Mouse (Mus musculus): ENCODE data around the gene Ltb4r2.

Ltb4r2 gene

DNA sequence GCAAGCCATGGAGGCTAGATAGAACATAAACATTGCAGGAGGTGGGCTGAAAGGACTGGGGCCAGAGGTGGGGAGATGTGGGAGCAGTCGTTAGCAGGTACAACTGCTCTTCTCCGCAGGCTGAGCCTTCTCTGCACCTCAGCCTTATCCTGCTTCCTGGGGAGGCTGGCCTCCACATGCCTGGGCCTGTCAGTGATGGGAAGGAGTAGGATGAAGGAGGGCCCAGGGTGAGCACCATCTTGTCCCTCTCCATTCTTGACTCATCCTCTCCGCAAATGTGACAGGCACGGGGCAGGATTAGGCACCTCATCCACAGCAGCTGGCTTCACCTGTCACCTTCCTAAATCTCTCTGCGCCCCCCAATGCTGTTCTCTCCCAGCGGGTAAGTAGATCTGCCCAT, at the start of gene Ltb4r2:
Ltb4r2 (plus strand) TSS at position 266 of the 400 bp plus-strand sequence.
- no peak for DNase-seq (ENCODE audit: low read depth, low spot score)

DNA sequence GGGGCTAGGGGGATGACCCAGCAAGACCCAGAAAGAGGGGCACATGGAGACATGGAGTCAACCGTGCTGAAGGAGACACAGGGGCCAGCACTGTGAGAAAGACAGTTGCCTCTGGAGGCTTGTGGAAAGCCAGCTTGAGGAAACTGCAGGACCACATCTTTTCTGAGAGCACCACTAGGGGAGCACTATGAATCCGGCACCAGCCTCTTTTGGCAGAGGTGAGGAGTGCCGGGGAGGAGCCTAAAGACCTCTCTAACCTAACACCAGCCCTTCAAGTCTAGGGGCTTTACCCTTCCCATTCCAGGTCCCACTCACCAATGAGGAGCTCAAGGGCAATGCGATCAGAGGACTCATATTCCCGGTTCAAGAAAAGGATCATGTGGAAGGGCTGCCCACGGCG, 49.4 kb upstream of the Ltb4r2 start:
- DNase-seq (ENCODE audit: low read depth, low spot score), result no peak

DNA sequence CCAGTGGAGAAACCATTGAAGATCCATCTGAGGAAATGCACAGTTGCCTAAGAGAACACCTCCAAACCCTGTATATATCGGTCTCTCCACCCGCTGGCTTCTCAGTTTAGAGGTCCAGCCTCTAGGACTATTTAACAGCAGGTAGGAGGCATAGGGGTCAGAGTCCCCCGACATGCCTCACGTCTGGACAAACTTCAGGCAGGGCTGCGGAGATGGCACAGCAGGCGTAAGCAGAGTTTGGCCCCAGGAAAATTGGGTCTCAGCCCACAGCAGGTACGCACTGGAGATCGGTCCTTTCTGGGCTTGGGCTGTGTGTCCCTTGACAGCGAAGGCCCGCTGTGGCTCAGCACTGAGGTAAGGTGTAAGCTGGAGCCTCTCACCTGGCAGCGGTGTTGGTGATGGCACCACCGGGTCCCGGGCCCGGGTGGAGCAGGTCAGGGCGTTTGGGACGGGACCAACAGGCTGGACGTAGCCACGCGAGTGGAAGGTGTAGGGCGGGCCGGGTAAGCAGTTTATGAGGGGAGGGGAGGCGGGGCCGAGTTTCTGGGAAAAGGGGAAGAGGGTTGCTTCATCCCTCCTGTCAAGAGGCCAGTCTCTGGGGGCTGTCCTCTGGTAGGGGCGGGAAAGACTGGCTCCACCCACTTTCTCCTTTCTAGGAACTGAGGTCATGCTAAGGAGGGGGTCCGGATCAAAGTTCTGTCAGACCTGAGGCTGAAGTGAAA, 48.1 kb upstream of the Ltb4r2 start:
- no peak for DNase-seq (ENCODE audit: low read depth, low spot score)

DNA sequence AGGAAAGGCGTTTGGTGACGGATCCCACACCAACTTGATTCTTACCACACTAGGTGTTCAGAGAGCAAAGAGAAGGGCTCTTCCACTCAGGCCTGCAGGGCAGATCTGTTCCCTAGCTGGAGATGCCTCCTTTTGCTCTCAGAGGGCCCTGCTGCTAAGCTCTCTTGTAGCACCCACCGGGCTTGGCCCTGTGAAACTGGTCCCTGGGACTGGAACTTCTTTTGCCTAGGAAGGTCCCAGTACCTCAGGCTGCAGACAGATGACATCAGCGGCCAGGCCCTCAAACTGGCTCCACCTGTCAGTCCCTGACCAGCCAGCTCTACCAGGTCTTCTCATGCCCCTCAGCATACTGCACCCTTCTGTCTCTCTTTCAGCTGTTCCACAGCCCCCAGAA, 47.5 kb upstream of the Ltb4r2 start, which contains the start of gene Tgm1:
Tgm1 (minus strand) TSS at position 198 of the 394 bp plus-strand sequence.
- DNase-seq (ENCODE audit: low read depth, low spot score), result no peak

DNA sequence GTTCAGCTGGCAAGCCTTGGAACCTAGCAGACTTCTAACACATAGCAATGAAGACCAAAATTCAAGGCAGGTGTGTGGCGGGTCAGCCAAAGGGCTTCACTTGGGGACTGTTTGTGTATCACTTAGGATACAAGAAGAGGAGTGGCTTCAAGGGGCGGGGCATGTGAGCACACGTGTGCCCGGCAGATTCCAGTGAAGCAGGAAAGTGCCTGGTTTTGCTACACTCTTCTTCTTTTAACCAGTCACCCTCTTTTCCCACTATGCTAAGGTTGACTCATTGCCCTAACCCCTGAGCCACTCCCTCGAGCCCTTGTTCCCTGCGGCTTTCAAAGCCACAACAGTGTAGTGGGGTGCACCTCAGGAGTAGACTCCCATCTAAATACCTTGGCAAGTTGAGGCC, 46.3 kb upstream of the Ltb4r2 start:
- DNase-seq (ENCODE audit: low read depth, low spot score), result no peak

DNA sequence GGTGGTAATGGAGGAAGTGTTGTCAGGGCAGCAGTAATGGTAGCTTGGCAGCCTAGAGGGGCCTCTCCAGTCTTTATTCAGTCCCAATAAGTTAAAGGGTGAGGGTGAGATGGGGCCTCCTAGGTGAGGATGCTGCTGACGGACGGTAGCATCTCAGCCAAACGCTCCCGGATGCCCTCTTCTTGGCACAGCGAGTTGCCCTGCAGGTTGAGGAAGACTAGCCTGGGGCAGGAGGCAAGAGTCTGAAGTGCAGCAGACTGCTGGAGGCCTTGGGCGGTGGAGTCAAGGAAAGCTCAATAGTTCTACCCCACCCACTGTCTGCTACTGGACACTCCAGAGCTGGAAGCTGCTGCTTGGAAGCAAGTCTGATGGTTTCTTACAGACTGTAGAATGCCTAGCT, 45.0 kb upstream of the Ltb4r2 start:
- no peak for DNase-seq (ENCODE audit: low read depth, low spot score)

DNA sequence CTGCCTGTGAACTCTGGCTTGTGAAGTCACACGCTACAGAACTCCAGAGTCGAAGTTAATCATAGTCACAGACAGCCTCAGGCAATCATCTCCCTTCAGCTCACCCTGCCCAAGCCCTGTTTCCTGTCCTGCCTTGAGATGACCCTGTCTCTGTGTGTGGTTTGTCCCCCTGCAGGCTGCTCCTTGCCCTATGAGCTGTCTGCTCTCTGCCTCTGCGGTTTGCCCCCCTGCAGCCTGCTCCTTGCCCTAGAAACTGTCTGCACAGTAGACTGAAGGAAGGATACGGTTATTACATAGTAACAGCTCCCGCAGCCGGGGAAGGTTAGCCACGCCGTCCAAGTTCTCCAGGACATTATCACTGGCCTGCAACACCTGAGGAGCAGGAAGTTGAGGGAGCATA, 44.3 kb upstream of the Ltb4r2 start:
- no peak for DNase-seq (ENCODE audit: low read depth, low spot score)

DNA sequence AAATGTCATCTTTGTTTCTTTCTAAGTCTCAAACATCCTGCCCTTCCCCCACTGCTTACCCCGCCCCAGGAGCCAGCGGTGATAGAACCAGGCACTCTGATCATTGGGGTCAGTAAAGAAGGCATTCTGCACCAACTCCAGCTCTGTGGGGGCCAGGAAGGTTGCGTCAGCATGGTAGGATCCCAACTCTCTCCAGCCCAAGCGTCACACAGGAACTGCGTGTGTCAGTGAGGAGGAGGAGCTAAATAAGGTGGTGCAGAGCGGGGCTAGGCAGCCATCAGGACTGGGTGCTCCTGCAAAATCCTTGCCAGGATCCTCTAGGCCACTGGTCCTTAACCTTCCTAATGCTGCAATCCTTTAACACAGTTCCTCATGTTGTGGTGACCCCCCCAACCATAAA, 41.5 kb upstream of the Ltb4r2 start:
- DNase-seq (ENCODE audit: low read depth, low spot score), result no peak

DNA sequence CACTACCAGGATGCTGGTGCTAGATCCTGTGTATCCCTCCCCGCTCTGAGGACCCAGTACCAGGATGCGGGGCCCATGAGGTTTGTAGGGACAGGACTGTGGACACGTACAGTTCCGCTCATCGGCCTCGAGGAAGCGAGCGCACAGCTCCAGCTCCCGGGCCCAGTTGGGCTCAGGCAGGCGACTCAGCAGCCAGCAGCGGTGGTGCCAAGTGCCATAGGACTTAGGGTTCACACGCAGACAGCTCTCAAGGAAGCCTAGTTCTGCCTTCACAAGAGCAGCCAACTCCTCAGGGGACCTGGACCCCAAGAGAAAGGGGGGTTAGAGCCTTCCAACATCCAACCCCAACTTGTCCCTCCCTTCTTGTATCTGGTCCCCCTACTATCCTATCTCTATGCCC, 40.6 kb upstream of the Ltb4r2 start:
- no peak for DNase-seq (ENCODE audit: low read depth, low spot score)

DNA sequence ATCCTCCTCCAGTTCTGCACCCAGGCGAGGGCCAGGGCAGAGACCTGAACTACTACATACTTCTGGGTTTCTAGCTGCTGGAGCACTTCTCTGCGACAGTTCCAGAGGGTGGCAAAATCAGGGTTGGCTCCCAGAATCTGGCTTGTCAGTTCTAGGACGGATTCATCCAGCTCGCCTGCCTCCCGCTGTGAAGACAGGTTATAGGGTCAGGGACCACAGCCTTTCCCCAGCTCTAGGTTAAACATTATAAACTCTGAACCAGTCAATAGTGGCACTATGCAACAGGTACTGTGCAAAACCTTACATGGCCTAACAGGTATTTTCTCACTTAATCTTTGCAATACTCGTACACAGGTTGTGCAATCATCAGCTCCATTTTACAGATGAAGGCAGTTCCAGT, 40.2 kb upstream of the Ltb4r2 start:
- DNase-seq (ENCODE audit: low read depth, low spot score), result no peak

DNA sequence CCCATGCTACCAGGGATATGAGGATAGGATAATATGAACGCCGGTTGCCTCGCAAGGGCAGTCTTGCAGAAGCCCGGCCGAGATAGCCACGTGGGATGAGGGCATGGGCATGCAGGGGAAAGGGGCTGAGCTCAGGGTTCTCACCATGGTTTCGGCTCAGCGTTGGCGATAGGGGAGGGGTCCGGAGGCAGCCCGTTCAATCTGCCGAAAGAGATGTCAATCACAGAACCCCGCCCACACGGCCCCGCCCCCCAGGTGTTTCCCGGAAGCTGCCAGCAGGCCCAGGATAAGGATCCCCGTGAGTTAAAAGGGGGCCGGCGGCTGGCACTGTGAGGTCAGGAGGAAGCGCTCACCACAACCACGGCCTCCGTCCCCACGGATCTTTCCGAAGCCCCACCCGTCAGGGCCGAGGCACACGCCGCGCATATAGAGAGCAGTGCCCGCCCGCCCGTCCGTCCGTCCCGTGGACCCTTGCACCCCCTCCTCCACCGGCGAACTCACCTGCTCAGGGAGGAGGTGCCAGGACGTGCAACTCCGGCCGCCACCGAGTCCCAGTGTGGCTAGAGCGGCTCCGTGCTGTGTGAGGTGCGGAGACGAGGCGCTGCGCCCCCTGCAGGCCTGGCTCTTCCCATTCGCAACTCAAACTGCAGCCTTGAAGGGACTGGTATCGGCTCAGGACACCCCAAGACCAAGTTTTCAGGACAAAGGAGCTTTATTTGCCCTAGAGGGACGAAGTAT, 39.4 kb upstream of the Ltb4r2 start, which contains the start of gene Rabggta:
Rabggta (minus strand) TSS at position 564 of the 738 bp plus-strand sequence.
- DNase-seq (ENCODE audit: low read depth, low spot score), result peak; percentile 96

DNA sequence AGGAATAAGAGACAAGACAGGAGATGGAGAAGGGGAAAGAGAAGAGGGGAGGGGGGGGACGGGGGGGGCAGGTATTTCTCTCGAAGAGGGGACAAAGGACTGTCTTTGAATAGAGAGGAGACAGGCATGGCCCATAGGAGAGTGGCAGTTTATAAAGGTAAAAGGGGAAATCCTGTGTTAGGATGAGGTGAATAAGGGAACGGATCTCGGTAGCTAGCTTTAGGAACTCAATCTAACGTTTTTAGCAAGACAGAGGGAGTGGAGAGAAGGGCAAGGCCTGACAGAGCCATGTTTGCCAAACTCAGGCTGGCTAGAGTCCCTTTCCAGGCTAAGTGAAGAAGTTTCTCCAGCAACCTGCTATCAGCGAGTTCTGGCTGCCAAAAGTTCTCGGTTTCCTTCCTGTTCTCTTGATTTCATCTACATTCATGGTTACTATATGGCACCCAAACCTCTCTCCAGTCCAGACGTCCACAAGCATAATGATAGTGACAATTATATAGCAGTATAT, 38.7 kb upstream of the Ltb4r2 start:
- no peak for DNase-seq (ENCODE audit: low read depth, low spot score)

DNA sequence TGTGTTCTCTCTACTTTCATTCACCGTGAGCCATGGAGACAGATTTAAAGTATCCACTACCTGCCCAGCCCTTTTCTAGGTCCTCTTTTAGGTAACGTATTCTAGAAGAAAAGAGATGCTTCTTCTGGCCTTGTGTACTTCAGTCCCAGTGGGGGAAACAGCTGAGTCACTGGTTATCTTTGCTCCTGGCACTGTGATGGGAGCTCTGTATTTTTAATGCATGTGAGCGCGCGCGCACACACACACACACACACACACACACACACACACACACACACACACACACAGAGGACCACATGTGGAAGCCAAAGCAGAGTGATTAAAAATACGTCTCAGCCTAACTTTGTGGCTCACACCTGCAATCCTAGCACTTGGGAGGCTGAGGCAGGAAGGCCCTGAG, 37.8 kb upstream of the Ltb4r2 start:
- no peak for DNase-seq (ENCODE audit: low read depth, low spot score)

DNA sequence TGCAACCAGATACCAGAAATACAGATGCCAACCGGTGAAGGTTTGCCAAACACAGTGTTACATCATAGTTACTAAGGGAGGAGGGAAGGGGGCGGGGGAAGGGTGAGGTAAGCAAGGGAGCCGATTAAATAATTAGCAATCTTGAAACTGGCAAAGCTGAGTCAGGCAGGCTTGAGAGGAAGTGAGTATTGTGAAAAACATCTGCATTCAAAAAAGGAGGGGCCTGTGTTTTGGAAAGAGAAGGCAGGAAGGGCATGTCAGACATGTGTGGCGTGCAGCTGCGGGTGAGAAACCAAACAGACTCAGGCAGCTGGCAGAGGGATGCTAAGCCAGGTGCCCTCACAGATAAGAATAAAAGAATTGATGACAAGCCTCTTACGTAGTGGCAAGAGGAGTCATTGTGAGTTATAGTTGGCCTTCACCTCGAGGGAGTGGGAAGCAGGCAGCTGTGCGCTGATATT, 36.8 kb upstream of the Ltb4r2 start:
- peak; percentile 95 for DNase-seq (ENCODE audit: low read depth, low spot score)

DNA sequence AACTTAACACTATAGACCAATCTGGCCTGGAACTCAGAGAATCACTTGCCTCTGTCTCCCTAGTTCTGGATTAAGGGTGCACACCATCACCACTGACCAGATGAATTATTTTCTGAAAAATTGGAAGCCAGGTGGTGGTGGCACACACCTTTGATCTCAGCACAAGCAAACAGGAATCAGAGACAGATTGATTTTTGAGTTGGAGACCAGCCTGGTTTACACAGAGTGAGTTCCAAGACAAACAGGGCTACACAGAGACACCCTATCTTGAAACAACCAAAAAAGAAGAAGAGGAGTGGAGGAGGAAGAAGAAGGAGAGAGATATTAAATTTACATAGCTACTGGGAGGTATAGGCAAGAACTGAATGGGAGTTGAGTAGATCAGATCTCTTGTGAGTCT, 35.0 kb upstream of the Ltb4r2 start:
- no peak for DNase-seq (ENCODE audit: low read depth, low spot score)

DNA sequence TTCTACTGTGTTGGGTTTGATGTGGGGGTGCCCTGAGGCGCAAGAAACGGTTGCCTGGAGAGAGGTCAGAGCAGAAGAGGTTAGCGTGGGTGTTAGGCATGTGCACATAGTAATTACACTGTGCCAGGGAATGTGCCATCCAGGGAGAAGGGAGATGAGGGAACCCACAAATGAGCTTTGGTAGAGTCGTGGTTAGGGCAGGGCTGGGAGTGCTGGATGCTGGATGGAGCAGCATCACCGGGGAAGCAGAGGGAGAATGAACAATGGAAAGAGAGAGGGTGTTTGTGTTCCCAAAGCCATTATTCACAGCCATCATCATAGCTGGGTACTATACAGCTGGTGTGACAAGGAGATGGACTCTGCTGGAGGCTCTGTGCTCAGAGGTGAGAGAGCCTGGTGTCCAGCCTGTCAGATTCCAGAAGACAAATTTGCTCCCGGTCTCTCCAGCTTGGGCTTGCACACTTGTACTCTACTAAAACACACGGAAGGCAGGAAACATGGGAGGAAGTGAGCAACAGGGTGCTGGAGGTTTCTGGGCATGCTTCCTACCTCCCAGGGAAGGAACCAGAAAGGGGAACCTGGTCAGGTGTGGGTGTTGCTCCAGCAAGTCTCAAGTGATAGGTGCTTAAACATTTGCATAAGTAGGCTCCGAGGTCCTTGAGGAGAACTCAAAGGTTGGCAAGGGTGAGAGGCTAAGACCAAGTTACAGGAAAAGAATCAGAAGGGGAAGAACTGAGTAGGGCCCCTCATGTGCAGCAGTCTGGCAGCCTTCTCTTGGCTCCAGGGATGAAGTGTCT, 33.1 kb upstream of the Ltb4r2 start:
- DNase-seq (ENCODE audit: low read depth, low spot score), result no peak

DNA sequence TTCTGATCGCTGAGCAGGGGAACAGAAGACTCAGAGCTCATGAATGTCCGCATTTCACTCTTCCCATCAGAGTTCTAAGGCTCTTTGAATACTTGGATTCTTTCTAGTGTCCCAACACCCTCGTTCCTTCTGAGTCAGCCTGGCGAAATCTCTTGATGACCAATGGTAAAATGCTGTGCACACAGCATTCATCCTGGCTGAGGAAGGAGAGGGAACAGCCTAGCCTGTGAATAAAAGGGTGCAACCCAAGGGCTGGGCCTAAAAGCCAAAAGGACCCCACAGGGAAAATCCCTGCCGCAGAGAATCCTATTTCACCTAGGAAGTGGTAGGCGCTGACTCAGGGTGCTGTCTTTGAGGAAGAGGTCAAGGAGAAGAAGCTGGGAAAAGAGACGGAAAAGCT, 31.1 kb upstream of the Ltb4r2 start:
- no peak for DNase-seq (ENCODE audit: low read depth, low spot score)

DNA sequence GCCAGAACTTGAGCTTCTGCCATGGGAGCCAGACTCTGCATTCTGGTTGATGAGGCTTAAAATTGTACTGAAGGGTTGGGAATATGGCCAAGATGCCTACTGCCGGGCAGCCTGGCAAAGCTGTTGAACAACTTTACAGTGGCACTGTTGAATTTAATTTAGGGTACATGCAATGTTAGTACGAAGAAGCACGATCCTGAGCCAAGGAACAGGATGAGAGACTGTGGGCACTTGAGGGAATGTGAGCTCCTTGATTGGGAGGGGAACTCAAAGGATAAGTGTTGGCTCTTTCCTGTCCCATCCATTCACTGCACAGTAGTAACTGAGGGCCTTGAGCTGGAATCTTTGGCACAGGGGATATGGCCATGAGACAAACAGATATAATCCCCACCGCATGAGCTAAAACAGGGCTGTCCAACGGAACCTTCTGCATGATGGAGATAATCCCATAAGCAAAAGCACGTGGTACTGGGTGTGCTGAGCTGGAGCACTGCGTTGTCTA, 30.6 kb upstream of the Ltb4r2 start:
- no peak for DNase-seq (ENCODE audit: low read depth, low spot score)

DNA sequence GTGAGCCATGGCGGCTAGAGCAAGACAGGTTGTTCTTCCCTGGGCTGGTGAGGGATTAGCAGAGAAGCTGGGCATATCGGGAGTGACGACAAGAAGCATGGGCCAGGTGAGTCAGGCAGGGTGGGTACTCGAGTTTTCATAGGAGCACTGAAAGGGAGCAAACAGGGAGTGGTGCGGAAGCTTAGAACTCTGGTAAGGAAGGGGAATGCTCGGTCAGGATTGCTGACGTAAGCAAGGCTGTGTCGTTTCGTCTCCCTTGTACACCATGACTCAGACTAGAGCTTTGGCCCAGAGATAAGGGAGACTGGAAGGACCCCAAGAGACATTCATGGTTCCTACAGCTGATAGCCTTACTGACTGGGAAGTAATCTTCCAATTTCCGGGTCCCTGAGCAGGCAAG, 27.3 kb upstream of the Ltb4r2 start:
- DNase-seq (ENCODE audit: low read depth, low spot score), result no peak

DNA sequence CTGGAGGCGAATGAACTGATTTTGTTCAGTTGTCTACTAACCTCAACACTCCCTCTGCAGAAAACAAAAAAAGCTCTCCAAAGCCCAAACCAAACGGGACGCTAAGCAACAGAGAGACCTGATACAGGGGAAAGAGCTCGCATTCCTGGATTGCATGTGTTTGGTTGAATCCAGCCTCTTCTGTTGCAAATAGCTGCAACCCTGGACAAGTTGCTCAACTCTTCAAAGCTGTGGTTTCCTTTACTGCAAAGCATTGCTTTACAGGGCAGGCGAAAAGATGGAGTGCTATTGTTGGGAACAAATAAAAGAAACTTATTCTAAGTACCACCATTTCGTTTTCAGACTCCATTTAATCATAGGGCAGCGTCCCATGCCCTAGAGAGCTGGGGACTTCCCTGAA, 26.4 kb upstream of the Ltb4r2 start:
- no peak for DNase-seq (ENCODE audit: low read depth, low spot score)

DNA sequence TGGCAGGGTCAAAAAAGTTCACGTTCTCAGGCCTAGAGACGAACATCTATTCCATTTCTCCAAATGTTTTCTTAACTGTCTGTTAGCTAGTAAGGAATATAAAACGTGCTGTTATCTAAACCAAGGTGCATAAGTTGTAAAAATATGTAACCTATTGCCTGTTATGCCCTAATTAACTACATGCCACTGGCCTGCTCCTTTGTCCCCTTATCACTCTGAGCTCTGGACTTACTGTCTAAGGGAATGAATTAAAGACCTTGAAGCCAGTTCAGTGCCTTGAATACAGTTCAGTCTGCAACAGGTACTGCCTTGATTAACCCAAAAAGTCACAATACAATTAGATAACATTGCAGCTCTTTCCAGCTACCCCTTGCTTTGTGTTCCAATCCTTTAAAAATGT, 25.9 kb upstream of the Ltb4r2 start:
- no peak for DNase-seq (ENCODE audit: low read depth, low spot score)

DNA sequence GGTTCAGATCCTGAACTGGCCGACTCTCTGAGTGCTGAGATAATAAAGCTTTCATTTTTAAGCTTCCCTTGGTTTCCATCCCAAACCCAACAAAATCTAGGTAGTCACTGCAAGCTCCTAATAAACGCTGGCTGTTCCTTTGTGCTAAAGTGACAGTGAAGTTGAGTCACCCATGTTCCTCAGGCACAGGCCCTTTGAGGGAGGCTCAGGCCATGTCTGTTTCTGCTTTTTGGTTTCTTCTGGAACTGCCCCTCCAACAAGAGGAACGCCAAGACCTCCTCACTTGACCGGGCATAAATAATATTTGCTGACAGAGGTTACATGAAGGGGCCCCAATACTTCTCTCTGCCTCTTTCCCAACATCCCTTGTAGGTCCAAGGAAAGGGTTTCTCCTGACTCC, 25.5 kb upstream of the Ltb4r2 start:
- no peak for DNase-seq (ENCODE audit: low read depth, low spot score)
